Mouse (Mus musculus) layer of hippocampus, postnatal 14 days (tissue): ENCODE data around the gene Ifnar1. TPM values are rescaled to one million over a fixed set of nuclear protein-coding genes. Genes with fewer than 3 reads are reported as not detected.
A peak's percentile ranks its signal among the peaks of the same experiment; 100 is the strongest.

Source experiments
- DNase-seq, 2 experiments: peaks; one replicate each; pipeline ENCODE4 v3.0.0; 2021 to 2022; ENCODE audit warnings: low spot score in 2 of 2, mixed read lengths in 1 of 2
- total RNA-seq, 2 experiments: library from RNA; stranded (reverse); gene quantifications; 2 replicates each; pipeline ENCODE4 v1.2.3; 2021

Ifnar1 gene
- total RNA-seq, 2 experiments from 2014 or later, result 59.9 to 66.3 TPM

- DNase-seq, result no peak
Measured at GRCm38 (mm10) chr16:91536372-91536771, 51.3 kb downstream of the Ifnar1 start.

- no peak for DNase-seq
Measured at GRCm38 (mm10) chr16:91537065-91537464, 52.0 kb downstream of the Ifnar1 start.

GRCm38 (mm10) chr16:91538051-91538450, 53.0 kb downstream of the Ifnar1 start:
- no peak for DNase-seq

- DNase-seq, result no peak
Measured at GRCm38 (mm10) chr16:91538513-91538912, 53.5 kb downstream of the Ifnar1 start.

- peak; percentile 56 to 81 for DNase-seq
Measured at GRCm38 (mm10) chr16:91541573-91542081, 56.6 kb downstream of the Ifnar1 start.

- no peak for DNase-seq
Measured at GRCm38 (mm10) chr16:91543619-91544018, 58.6 kb downstream of the Ifnar1 start.

GRCm38 (mm10) chr16:91545597-91546281, 60.7 kb downstream of the Ifnar1 start:
- no peak for DNase-seq

GRCm38 (mm10) chr16:91546391-91546835, 61.4 kb downstream of the Ifnar1 start:
- DNase-seq, result no peak

GRCm38 (mm10) chr16:91546836-91547741, 62.1 kb downstream of the Ifnar1 start, which contains the start of gene Ifngr2:
Gene Ifngr2, plus strand, starts transcription at chr16:91547072.
- no peak for DNase-seq

- DNase-seq, result no peak
Measured at GRCm38 (mm10) chr16:91547974-91548373, 62.9 kb downstream of the Ifnar1 start.

- no peak for DNase-seq
Measured at GRCm38 (mm10) chr16:91548586-91548985, 63.5 kb downstream of the Ifnar1 start.

GRCm38 (mm10) chr16:91548996-91549395, 64.0 kb downstream of the Ifnar1 start:
- DNase-seq, result no peak

- DNase-seq, result no peak
Measured at GRCm38 (mm10) chr16:91549616-91550015, 64.6 kb downstream of the Ifnar1 start.

- no peak for DNase-seq
Measured at GRCm38 (mm10) chr16:91551081-91551524, 66.1 kb downstream of the Ifnar1 start.

- DNase-seq, result no peak
Measured at GRCm38 (mm10) chr16:91552072-91552471, 67.0 kb downstream of the Ifnar1 start.

- DNase-seq, result no peak
Measured at GRCm38 (mm10) chr16:91553625-91554024, 68.6 kb downstream of the Ifnar1 start.

GRCm38 (mm10) chr16:91555017-91555605, 70.1 kb downstream of the Ifnar1 start:
- DNase-seq, result no peak

GRCm38 (mm10) chr16:91556659-91557058, 71.6 kb downstream of the Ifnar1 start:
- DNase-seq, result no peak
